Mouse (Mus musculus): Measurements from ENCODE around the gene Dab2ip.

- no peak for TF ChIP-seq CTCF (IDR thresholded peaks at IDR 0.05; ENCODE audit: low read depth, low read length)
- no peak for TF ChIP-seq POLR2AphosphoS5 (IDR thresholded peaks at IDR 0.05; ENCODE audit: insufficient replicate concordance, low read depth, low read length)
- TF ChIP-seq GATA1 (IDR thresholded peaks at IDR 0.05; ENCODE audit: borderline replicate concordance, low read length) = no peak
- no peak for TF ChIP-seq TAL1 (conservative IDR thresholded peaks at IDR 0.05; ENCODE audit: low read depth, low read length)
Observed at GRCm38 (mm10) chr2:35713460-35713859, 155.4 kb downstream of the Dab2ip start.

Data from G1E (cell line).